Mouse (Mus musculus): ENCODE measurements around the gene Cacnb1. TPM values are rescaled to one million over a fixed set of nuclear protein-coding genes. Genes with fewer than 3 reads are reported as not detected.

Gene Cacnb1
- total RNA-seq, 2 experiments from 2014 or later: 149 to 163 TPM

DNA sequence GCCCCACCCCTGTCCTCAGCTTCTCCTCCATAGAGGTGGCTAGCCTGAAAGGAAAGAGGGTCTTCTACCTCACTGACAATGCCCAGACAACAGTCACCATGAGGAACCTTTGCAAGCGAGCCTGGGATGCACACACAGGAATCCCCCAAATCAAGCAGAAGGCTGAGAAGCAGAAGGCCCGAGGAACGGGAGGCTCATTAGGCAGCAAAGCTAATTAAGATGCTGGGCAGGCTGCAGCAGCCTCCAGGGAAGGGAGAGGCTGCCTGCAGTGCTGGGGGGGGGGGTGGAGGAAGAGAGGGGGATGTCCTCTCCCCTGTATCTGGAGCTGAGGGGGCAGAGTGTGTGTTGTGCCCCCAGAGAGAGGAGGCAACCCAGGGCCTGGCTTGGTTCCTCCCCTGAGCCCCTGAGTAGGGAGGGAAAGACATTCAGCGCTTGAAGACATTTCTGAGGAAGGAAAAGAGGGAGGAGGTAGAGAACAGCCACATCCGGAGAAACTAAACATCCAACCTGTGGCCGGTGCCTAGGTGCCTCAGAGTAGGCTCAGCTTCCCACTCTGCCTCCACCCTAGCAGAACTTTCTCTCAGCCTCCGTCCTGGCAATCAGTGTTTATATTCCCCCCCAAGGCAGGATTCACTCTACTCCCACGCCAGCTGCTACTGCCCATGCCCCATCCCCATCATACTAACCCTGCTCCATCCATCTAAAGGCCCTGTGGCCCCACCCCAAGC is 2.8 kb downstream of the Cacnb1 start:
- intact Hi-C loops (cut with DNase I): loop anchor here (1.0 to 10.0 kb wide), 2 partner anchors 16 to 125 kb away; no protein-coding TSS in a partner anchor
- no peak for DNase-seq (ENCODE audit: low spot score in 2 of 2)

DNA sequence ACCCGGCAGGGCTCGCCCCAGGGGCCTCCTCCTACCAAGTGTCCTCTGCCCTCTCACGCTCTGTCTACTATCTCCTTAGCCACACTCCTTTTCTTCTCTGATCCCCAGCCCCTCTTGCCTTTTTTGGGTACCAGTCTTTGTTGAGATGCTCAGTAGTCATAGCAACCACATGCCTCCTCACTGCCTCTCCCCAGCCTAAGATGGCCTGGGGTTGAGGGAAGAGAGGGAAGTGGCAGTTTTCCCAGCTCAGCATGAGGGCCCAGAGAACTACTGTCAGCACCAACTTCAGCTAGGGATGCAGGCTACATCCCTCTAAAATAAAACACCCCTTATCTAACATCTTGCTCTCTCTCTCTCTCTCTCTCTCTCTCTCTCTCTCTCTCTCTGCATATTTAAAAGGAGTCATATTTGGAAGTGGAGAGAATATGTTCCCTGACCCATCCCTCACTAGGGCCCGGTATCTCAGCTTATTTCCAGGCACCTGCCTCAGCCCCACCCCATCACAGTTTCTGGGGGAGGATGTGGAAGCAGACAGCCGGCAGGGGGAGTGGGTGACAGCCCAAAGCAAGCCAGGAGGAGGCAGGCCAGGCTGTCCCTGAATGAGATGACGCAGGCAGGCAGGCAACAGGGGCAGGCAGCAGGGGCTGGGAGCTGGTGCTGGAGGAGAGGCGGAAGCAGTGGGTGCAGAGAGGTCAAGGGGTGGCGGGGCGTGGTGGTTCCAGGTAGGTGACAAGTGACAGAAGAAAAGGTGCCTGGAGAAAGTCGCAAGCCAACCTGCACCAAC is 3.8 kb downstream of the Cacnb1 start:
- intact Hi-C loops (cut with DNase I): no loop called here
- peak; percentile 82 to 88 for DNase-seq (ENCODE audit: low spot score in 2 of 2)

DNA sequence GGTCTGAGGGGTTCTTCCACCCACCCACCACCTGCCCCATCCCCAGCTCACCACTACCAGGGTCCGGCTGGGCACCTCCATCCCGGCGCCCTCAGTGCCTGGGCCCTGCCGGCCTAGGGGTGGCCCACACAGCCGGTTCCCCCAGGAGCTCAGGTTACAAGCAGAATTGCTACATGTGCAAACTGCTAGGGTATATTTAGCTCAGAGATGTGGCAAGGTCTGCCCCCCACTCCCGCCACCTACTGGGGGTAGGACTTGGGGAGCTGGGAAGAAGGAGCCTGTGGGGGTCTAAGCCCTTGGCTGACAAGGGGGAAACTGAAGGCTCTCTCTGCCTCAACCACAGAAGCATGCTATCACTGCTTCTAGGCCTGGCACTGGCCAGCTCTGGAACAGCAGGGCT is 4.6 kb downstream of the Cacnb1 start:
- intact Hi-C loops (cut with DNase I): no loop called here
- no peak for DNase-seq (ENCODE audit: low spot score in 2 of 2)

- intact Hi-C loops (cut with DNase I): no loop called here
- DNase-seq (ENCODE audit: low spot score in 2 of 2): no peak
Observed at GRCm38 (mm10) chr11:98016824-98017223, 6.0 kb downstream of the Cacnb1 start.

- DNase-seq (ENCODE audit: low spot score in 2 of 2): no peak
- intact Hi-C loops (cut with DNase I): no loop called here
Observed at GRCm38 (mm10) chr11:98016177-98016576, 6.7 kb downstream of the Cacnb1 start.

GRCm38 (mm10) chr11:98012831-98013230 is 10.0 kb downstream of the Cacnb1 start:
- DNase-seq (ENCODE audit: low spot score in 2 of 2): no peak
- intact Hi-C loops (cut with DNase I): no loop called here

- intact Hi-C loops (cut with DNase I): no loop called here
- DNase-seq (ENCODE audit: low spot score in 2 of 2): no peak
Observed at GRCm38 (mm10) chr11:98011716-98012115, 11.1 kb downstream of the Cacnb1 start.

DNA sequence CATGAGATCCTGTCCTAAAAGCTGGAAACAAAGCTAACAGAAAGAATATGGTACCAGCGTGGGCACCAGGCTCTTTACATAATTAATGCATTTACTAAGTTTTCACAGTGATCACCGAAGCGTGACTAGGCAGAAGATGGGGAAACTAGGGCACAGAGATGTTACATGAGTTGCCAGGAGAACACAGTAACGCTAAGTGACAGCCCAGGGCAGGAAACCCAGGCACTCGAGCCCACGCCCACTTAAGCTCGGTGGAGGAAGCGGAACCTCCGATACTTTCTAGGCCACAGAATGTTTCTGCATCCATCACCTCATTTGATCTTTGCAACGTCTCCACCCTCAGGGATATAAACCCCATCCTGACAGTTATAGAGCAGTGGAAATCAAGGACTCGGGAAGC is 14.7 kb downstream of the Cacnb1 start:
- no peak for DNase-seq (ENCODE audit: low spot score in 2 of 2)
- intact Hi-C loops (cut with DNase I): no loop called here

DNA sequence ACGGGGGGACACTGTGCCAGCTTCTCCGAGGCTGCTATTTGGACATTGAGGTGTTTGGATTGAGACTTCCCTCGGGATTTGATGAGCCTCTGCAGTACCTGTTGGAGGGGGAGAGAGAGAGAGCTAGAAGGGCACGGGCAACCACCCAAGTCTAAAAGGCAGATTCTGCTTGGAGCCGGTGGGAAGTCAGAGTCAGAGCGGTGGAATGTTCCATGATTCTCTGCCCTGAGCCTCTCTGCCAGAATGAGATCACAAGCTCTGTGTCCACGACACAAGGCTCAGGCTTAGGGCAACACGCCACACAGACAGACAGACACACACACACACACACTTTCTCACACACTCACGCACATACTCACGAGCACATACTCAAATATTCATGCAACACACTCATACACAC is 17.1 kb downstream of the Cacnb1 start:
- no peak for DNase-seq (ENCODE audit: low spot score in 2 of 2)
- intact Hi-C loops (cut with DNase I): no loop called here

DNA sequence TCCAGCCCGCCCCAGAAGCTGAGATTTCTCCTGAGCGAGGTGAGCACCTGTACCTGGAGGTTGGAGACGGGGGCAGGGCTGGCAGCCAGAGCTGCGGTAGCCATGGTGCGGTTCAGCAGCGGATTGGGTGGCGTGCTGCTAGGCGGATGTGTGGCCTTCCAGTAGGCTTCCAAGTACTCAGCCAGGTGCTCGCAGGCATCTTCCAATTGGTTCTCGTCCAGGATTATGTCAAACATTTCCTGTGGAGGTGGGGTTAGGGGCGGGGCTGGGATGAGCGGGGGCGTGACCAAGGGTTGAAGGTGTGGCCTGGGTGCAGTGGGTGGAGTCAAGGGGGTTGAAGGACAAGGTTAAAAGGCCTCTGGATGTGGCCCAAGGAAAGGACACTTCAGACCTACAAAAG is 17.8 kb downstream of the Cacnb1 start:
- intact Hi-C loops (cut with DNase I): no loop called here
- DNase-seq (ENCODE audit: low spot score in 2 of 2): no peak

- DNase-seq (ENCODE audit: low spot score in 2 of 2): no peak
- intact Hi-C loops (cut with DNase I): loop anchor here (1.0 kb wide), 1 partner anchor 16 kb away; no protein-coding TSS in a partner anchor
Observed at GRCm38 (mm10) chr11:98004161-98004560, 18.7 kb downstream of the Cacnb1 start.

- intact Hi-C loops (cut with DNase I): no loop called here
Observed at GRCm38 (mm10) chr11:98003171-98003671, 19.6 kb downstream of the Cacnb1 start.

GRCm38 (mm10) chr11:98002627-98003026 is 20.2 kb downstream of the Cacnb1 start:
- intact Hi-C loops (cut with DNase I): no loop called here
- DNase-seq (ENCODE audit: low spot score in 2 of 2): no peak

More at GRCm38 (mm10) chr11:98003171-98003671, 19.6 kb downstream of the Cacnb1 start:
- DNase-seq (ENCODE audit: low spot score in 2 of 2): no peak

DNA sequence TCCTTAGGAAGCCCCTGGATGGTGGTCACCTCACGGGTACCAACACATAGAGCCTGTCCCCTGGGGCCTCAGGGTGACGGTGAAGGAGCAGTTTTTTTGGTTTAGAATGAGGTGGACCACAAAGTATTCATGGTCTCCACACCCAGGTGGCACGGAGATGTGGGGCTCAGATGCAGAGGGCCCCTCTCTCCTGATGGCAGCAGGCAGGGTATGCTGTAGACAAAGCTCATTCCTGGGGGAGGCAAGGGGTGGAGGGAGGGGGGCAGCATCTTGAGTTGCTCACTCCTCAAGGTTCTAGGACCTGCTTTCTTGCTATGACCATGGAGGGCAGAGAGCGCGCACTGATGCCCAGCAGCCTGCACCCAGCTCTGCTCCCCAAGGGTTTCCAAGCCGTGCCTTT is 20.8 kb downstream of the Cacnb1 start:
- intact Hi-C loops (cut with DNase I): no loop called here
- no peak for DNase-seq (ENCODE audit: low spot score in 2 of 2)

DNA sequence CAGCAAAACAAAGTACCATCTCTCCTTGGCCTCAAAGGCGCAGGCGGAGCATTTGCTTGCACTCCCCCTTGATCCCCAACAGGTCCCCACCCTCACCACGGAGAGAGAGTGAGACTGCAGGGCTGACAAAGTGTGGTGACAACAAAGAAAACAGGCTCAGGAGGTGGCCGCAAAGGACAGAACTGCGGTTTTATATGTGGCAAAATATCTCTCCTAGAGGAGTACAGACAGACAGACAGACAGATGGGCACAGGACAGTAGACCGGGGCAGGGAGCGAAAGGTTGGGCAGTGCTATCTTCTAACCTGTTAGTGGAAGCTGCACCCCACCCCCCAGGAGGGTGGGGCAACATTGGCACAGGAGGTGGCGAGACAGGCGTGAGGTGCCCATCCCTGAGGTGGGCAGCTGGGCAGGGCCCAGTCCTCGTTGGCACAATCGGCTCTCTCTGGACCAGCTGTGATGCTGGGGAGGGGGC is 21.4 kb downstream of the Cacnb1 start:
- intact Hi-C loops (cut with DNase I): no loop called here
- no peak for DNase-seq (ENCODE audit: low spot score in 2 of 2)

- intact Hi-C loops (cut with DNase I): no loop called here
Observed at GRCm38 (mm10) chr11:98000378-98001140, 22.3 kb downstream of the Cacnb1 start.

DNA sequence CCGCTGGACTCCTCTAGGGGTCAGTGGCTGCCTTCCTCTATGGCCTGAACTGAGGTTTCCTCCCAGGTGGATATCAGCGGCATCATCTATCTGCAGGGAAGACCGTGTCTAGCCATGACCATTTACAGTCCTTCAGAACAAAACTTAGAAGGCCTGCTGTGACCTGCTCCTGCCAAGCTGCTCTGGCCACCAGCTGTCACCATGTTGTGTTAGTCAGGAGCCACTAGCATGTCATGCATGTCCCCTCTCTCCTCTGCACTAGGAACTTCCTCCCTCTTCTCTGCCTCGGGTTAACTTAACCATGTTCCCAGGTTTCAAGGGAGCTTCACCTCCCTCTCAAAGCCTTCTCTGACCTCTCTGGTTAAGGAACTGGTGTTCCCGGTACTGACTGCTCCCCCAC is 23.1 kb downstream of the Cacnb1 start:
- intact Hi-C loops (cut with DNase I): no loop called here
- no peak for DNase-seq (ENCODE audit: low spot score in 2 of 2)

More at GRCm38 (mm10) chr11:98000378-98001140, 22.3 kb downstream of the Cacnb1 start:
- DNase-seq (ENCODE audit: low spot score in 2 of 2): no peak

- no peak for DNase-seq (ENCODE audit: low spot score in 2 of 2)
- intact Hi-C loops (cut with DNase I): no loop called here
Observed at GRCm38 (mm10) chr11:97998898-97999608, 23.8 kb downstream of the Cacnb1 start.

DNA sequence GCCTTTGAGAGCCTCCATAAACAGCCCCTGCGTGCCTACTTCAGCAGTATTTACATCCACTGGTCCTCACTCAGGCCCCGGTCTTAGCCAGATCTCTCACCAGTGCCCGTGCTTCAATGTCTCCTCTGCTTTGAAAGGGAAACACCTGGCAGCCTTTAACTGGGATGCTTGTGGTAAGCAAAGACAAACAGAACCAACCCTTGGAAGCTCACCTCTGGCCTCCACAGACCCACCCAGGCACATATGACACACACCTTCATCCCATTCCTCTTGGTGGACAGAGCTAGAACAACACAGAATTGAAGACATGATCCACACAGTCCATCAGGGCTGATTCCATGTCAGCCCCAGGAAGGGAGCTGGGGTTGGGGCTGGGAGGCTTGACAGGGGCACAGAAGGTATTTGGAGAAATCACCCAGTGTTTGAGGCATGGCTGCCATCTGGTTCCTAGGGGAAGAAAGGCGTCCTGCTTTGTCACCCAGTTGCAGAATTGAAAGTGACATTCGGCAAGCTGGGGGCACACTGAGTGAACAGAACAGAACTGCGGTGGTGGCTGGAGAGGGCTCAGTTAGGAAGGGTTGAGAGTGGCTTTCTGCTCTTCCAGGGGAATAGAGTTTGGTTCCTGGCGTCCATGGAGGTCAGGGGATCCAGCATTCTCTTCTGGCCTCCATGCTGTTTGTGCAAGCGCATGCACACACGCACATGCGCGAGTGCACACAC is 24.6 kb downstream of the Cacnb1 start:
- intact Hi-C loops (cut with DNase I): no loop called here
- no peak for DNase-seq (ENCODE audit: low spot score in 2 of 2)

All from left cerebral cortex, postnatal 36 days (tissue).